Mouse (Mus musculus): ENCODE measurements around the gene Slc16a6. TPM values are rescaled to one million over a fixed set of nuclear protein-coding genes. Genes with fewer than 3 reads are reported as not detected.

The Slc16a6 gene
- total RNA-seq, 2 experiments from 2014 or later: 0.43 to 1.5 TPM

- no peak for DNase-seq
Observed at GRCm38 (mm10) chr11:109414802-109415201, 58.6 kb downstream of the Slc16a6 start.

GRCm38 (mm10) chr11:109413617-109414016 lies 59.8 kb downstream of the Slc16a6 start, which contains the start of gene 9930022D16Rik:
9930022D16Rik (plus strand) TSS chr11:109413917.
- no peak for DNase-seq

- DNase-seq: no peak
Observed at GRCm38 (mm10) chr11:109410197-109410980, 63.0 kb downstream of the Slc16a6 start.

GRCm38 (mm10) chr11:109406431-109406830 lies 67.0 kb downstream of the Slc16a6 start:
- DNase-seq: no peak

Small RNA genes within 50 kb of the gene (microRNA-seq; reads per million reads assigned to microRNA genes)
- not detected for gene Gm25540

Other genes starting within 250 kb of the Slc16a6 start
- 1 to 10 TPM; 3.1 to 5.1 TPM for gene Rgs9, start 175.5 kb downstream of the Slc16a6 start, total RNA-seq (2021)
- 10 to 100 TPM; 65.2 to 70.7 TPM for gene Gna13, start 110.8 kb downstream of the Slc16a6 start, total RNA-seq (2021)
- not detected for gene 9930022D16Rik, start 59.7 kb downstream of the Slc16a6 start, total RNA-seq (2021)
- gene Amz2, start 47.7 kb downstream of the Slc16a6 start, total RNA-seq (2021): 10 to 100 TPM; 36.7 to 49.2 TPM
- 1 to 10 TPM; 5.3 to 7.1 TPM for gene Arsg, start 224 bp downstream of the Slc16a6 start, total RNA-seq (2021)
- gene Wipi1, start 138.4 kb upstream of the Slc16a6 start, total RNA-seq (2021): 10 to 100 TPM; 26.8 to 56.0 TPM
- gene Prkar1a, start 175.8 kb upstream of the Slc16a6 start, total RNA-seq (2021): 100 to 1,000 TPM; 421 to 431 TPM
- gene Fam20a, start 248.7 kb upstream of the Slc16a6 start, total RNA-seq (2021): 1 to 10 TPM; 2.2 to 4.1 TPM

Measured in adrenal gland, postnatal 36 days (tissue).